Mouse (Mus musculus): ENCODE results near the gene Pigo. TPM values are rescaled to one million over a fixed set of nuclear protein-coding genes. Genes with fewer than 3 reads are reported as not detected.

Gene Pigo
- 1.2 TPM for polyA plus RNA-seq (2014; fragmentation: Illumina TruSeq; extraction: RNeasy Lipid Tissue Mini Kit (QIAGEN cat#74804); ENCODE audit: low replicate concordance)

DNA sequence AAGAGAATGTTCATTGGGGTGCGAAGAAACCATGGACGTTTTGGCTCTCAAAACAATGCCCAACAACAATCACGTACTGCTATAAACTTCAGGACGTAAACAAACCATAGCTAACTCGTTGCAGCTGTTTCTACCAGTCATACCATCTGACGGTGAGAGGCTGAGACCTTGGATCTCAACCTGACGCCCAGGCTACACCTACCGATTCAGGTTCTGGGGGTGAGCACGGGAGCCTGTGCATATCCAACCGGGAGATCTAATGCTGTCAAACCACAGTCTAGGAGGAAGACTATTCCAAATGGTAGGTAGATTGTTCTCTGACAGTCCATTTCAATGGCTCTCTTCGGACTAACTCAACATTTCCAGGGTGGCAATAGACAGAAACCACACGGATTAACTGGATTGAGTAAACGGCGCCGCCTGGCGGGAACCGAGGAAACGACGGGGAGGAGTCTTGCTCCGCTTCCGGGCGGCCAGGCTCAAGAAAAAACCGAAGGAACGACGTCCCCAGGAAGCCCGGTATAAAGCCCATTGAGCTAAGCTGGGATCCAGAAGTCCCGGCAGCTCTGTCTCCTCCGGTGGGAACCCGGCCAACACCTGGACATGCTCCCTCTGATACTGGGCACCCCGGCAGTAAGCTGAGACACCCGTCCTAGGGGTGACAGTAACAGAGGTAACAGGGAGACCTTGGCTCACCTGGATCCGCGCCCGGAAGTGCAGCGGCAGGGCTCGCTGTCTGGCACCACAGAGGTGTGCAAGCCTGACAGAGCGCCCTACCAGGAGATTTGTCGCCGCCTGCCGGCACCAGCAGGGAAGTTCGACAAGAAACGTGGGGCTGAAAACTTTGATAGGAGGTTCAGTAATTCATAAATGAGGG is at the start of gene Pigo:
TSS of gene Pigo (minus strand) at position 736 of the 877 bp plus-strand sequence.

DNA sequence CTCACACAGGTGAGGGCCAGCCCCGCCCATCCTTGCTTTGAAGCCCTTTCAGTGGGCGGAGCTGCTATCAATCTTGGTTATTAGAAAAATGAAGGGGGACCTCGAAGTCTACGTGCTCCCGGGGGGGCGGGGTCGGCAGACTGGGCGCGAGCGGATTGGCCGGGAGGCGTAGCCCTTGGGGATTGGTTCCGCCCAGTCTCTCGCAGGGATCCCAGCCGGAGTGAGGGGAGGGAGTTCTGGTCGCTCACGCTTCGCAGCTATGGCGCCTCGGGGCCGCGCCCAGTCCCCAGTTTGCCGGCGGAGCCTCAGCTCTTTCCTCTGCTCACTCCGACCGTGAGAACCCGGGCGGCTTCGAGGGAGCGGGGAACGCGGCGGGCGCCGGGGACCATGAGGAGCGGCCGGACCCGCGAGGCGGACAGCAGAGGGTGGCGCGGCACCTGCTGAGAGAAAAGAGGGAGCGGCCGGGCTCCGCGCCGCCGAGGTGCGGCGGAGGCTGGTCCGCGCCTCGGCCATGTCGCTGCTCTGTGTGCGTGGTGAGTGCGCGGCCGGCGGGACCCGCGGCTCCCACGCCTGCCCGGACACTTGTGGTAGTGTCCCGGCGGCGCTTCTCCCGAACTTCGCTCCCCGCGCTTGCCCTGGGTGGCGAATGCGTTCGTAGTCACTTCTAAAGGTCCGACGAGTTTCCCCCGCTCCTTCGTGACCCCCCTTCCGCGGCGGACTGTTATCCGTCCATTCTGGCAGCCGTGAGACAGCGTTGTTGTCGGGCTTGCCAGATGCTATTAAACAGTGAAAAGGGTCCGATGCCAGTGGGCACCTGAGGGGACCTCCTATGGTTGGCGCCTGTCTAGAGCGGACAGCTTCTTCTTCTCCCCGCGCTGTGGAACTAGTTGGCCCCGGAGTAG is 33.4 kb upstream of the Pigo start, which contains the start of gene Unc13b:
TSS of gene Unc13b (plus strand) at position 201 of the 902 bp plus-strand sequence.

DNA sequence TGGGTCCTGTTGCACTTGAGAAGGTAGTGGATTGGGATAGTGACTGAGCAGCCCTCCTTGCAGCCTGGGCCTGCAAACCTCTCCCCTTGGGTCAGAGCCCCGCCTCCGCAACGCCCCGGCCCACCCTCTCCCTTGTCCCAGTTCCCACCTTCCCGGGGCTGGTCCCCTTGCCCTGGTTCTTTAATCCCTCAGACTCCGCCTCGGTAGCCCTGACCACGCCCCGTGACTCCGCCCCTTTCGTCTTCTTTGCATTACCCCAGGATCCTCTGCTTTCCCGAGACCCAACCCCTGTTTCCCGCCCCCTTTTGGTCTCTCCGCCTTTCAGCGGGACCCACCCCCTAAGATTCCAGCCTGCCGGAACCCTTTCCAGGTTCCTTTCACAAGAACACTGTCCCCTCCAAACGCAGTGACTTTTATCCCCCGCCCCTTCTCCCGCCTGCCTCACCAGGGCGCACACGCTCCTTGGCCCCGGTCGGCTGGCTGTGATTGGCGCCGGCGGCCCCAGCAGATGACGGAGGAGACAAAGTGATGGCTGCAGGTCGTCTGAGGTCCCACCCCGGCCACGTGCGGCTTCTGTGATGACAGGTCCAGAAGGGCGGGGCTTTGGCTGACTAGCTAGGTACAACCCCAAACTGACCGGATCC is 20.2 kb upstream of the Pigo start, which contains the start of gene Fam214b:
TSS of gene Fam214b (minus strand) at position 562 of the 644 bp plus-strand sequence.

DNA sequence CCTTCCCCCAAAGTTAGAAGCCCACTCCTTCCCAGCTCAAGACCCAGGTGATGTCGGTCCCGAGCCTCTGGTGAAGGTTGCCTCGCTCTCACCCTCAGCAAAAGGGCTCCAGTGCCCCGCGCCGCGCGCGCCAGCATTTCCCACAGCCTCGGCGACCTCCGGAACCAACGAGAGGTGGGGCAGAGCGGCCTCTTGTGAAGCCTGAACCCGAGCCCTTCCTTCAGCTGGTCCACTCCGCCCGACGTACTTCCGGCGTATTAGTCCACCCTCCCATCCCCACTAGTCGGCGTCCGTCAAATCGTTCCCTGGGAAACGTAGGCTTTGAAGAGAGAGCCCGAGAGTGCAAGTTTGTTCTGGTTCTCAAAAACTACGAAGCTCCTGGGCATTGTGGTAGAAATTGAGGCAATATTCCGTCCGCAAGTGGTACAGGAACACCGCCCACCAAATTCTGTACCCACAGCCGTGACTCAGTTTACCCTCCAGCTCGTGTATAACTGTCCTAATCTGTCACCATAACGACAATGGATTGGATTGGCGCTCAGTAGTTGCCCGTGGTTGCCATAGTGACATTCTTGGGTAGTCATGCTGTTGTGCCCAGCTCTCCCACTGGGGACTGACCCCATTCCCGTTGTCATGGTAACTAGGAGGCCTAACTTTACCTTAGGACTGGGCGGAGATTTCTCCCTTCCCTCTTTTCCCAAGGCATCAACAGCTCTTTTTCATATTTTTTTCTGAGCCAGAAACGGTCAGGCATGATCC is 5.8 kb upstream of the Pigo start, which contains the start of gene Stoml2:
TSS of gene Stoml2 (minus strand) at position 474 of the 759 bp plus-strand sequence.

DNA sequence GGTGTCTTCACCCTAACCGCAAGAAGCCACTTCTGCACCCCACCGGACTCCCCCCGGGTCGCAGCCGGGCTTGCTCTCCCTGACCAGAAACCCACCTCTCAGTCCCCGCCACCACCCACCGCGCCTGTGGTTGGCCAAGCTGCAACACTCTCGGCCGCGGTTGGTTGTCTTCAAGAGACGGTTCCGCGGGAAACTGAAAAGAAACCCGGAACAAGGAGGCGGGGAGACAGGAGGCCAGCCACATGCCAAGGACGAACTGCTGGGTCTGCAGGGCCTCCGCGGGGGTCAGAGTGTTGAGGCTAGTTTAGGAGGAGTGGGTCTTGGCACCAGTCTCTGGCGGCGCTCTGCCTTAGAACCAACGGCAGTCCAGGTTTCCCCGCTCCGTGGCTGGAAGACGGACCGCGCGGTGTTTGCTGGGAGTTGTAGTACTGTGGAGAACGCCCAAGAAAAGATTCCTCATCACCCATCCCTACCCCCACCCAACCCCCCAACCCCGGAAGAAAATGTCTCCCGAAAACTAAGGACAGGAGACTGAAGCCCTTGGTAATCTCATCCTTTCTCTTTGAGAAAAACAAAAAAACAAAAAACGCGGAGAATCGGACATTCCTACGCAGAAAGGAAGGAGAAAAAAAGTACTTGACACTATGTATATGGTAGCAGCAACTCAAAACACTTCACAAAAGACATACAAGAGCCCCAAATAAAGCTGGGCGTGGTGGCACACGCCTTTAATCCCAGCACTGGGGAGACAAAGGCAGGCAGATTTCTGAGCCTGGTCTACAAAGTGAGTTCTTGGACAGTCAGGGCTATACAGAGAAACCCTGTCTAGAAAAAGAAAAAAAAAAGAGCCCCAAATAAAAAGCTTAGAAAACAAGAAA is 15.2 kb downstream of the Pigo start, which contains the start of gene Fancg:
TSS of gene Fancg (minus strand) at position 346 of the 878 bp plus-strand sequence.

DNA sequence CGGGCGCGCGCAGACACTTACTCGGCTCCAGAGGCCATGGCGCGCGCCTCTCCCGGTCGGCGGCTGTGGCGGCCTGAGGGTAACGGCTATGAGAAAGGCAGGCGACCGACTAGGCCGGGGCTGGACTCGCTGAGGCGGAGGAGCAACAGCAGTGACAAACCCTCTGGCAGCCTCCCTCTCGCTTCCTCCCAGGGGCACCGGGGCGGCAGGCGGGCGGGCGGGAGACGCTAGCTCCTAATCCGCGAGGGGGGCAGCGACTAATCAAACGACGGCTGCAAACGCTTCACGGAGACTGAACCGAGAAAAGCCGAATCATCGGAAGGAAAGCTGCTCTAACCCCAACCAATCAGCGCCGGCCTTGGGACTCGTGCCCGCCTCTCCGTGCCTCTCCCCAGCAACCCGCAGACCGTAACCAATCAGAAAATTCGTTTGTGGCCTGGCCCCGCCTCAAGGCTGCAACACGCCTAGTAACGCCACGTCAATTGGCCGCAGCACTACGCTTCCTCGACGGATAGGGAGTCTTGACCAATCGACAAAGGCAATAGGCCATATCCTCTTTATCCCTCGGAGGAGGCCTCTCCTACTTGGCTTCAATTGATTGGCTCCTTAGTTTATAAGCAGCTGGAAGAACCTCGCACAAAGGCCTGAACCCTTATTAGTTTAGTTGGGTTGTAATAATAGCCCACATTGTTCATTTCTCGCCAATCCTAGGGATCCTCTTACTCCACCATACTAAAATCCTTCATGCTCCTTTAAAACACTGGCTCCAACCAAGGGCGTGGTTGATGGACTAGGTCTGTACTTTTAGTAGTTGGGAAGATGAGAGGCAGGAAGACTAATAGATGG is 25.3 kb downstream of the Pigo start, which contains the start of gene Vcp:
TSS of gene Vcp (minus strand) at position 367 of the 846 bp plus-strand sequence.

DNA sequence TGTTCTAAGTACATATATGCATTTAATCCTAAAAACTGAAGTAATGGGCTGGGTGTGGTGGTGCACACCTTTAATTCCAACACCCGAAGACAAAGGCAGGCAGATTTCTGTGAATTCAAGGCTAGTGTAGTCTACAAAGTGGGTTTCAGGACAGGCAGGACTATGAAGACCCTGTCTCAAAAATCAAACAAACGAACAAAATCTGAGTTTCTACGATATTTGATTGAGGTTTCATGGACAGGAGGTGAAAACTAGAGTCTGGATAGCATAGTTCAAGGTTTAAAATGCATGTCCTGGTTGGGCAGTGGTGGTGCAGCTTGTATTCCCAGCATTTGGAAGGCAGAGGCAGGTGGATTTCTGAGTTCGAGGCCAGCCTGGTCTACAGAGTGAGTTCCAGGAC is 56.3 kb downstream of the Pigo start, which contains the start of gene 1700022I11Rik:
TSS of gene 1700022I11Rik (plus strand) at position 301 of the 400 bp plus-strand sequence.

Other genes starting within 250 kb of the Pigo start
- not detected for gene Fam205a1, start 171.9 kb downstream of the Pigo start, polyA plus RNA-seq (2014; fragmentation: Illumina TruSeq; extraction: RNeasy Lipid Tissue Mini Kit (QIAGEN cat#74804); ENCODE audit: low replicate concordance)
- gene Gm12394, start 169.0 kb downstream of the Pigo start, polyA plus RNA-seq (2014; fragmentation: Illumina TruSeq; extraction: RNeasy Lipid Tissue Mini Kit (QIAGEN cat#74804); ENCODE audit: low replicate concordance), result not detected
- gene Fam205c, start 151.6 kb downstream of the Pigo start, polyA plus RNA-seq (2014; fragmentation: Illumina TruSeq; extraction: RNeasy Lipid Tissue Mini Kit (QIAGEN cat#74804); ENCODE audit: low replicate concordance), result 0.26 TPM
- 0.22 TPM for gene Phf24, start 109.2 kb downstream of the Pigo start, polyA plus RNA-seq (2014; fragmentation: Illumina TruSeq; extraction: RNeasy Lipid Tissue Mini Kit (QIAGEN cat#74804); ENCODE audit: low replicate concordance)
- 0.48 TPM for gene Dnajb5, start 76.0 kb downstream of the Pigo start, polyA plus RNA-seq (2014; fragmentation: Illumina TruSeq; extraction: RNeasy Lipid Tissue Mini Kit (QIAGEN cat#74804); ENCODE audit: low replicate concordance)
- not detected for gene 1700022I11Rik, start 56.2 kb downstream of the Pigo start, polyA plus RNA-seq (2014; fragmentation: Illumina TruSeq; extraction: RNeasy Lipid Tissue Mini Kit (QIAGEN cat#74804); ENCODE audit: low replicate concordance)
- gene Vcp, start 25.3 kb downstream of the Pigo start, polyA plus RNA-seq (2014; fragmentation: Illumina TruSeq; extraction: RNeasy Lipid Tissue Mini Kit (QIAGEN cat#74804); ENCODE audit: low replicate concordance), result 100 TPM
- gene Fancg, start 15.3 kb downstream of the Pigo start, polyA plus RNA-seq (2014; fragmentation: Illumina TruSeq; extraction: RNeasy Lipid Tissue Mini Kit (QIAGEN cat#74804); ENCODE audit: low replicate concordance), result 4.8 TPM
- gene Stoml2, start 5.9 kb upstream of the Pigo start, polyA plus RNA-seq (2014; fragmentation: Illumina TruSeq; extraction: RNeasy Lipid Tissue Mini Kit (QIAGEN cat#74804); ENCODE audit: low replicate concordance), result 8.4 TPM
- gene Fam214b, start 20.4 kb upstream of the Pigo start, polyA plus RNA-seq (2014; fragmentation: Illumina TruSeq; extraction: RNeasy Lipid Tissue Mini Kit (QIAGEN cat#74804); ENCODE audit: low replicate concordance), result 4.2 TPM
- 6.9 TPM for gene Unc13b, start 33.1 kb upstream of the Pigo start, polyA plus RNA-seq (2014; fragmentation: Illumina TruSeq; extraction: RNeasy Lipid Tissue Mini Kit (QIAGEN cat#74804); ENCODE audit: low replicate concordance)
- 0.15 TPM for gene Atp8b5, start 241.3 kb upstream of the Pigo start, polyA plus RNA-seq (2014; fragmentation: Illumina TruSeq; extraction: RNeasy Lipid Tissue Mini Kit (QIAGEN cat#74804); ENCODE audit: low replicate concordance)